Mouse (Mus musculus) embryonic facial prominence, embryonic 14.5 days (tissue): Measurements from ENCODE around the gene Susd2. TPM values are rescaled to one million over a fixed set of nuclear protein-coding genes. Genes with fewer than 3 reads are reported as not detected.

ENCODE experiments used
- polyA plus RNA-seq: library from polyadenylated mRNA; unstranded; fragments of >200 nt; fragmentation: Nextera tagmentation; extraction: Ambion mirVana; gene quantifications from 2 replicates; pipeline ENCODE4 v1.2.1, GENCODE M21; 2014

Susd2 gene
- polyA plus RNA-seq, 1 experiment from 2014 or later = 7.4 TPM

Other genes starting within 250 kb of the Susd2 start
- 0.99 and 2.2 TPM in 2 replicates for gene Upb1, start 242.9 kb downstream of the Susd2 start, polyA plus RNA-seq
- gene Snrpd3, start 126.5 kb downstream of the Susd2 start, polyA plus RNA-seq = 147 and 162 TPM in 2 replicates
- 32.9 and 35.8 TPM in 2 replicates for gene Gucd1, start 126.0 kb downstream of the Susd2 start, polyA plus RNA-seq
- 5.7 and 7.9 TPM in 2 replicates for gene Lrrc75b, start 83.7 kb downstream of the Susd2 start, polyA plus RNA-seq
- 0.39 and 1.4 TPM in 2 replicates for gene Ggt1, start 82.4 kb downstream of the Susd2 start, polyA plus RNA-seq
- gene Ggt5, start 54.7 kb downstream of the Susd2 start, polyA plus RNA-seq = 3.1 and 3.9 TPM in 2 replicates
- gene Cabin1, start 120.3 kb upstream of the Susd2 start, polyA plus RNA-seq = 23.5 and 36.0 TPM in 2 replicates
- gene Ddt, start 129.4 kb upstream of the Susd2 start, polyA plus RNA-seq = 60.7 and 65.7 TPM in 2 replicates
- 0.51 TPM in 1 of 2 replicates, not detected in the other for gene Gm20441, start 136.9 kb upstream of the Susd2 start, polyA plus RNA-seq
- 19.9 and 22.5 TPM in 2 replicates for gene Gstt3, start 137.4 kb upstream of the Susd2 start, polyA plus RNA-seq
- 16.0 and 18.4 TPM in 2 replicates for gene Gstt1, start 154.6 kb upstream of the Susd2 start, polyA plus RNA-seq
- not detected in 2 replicates for gene Gstt4, start 178.5 kb upstream of the Susd2 start, polyA plus RNA-seq
- 9.7 and 12.9 TPM in 2 replicates for gene Gstt2, start 193.4 kb upstream of the Susd2 start, polyA plus RNA-seq
- 1,291 and 1,408 TPM in 2 replicates for gene Mif, start 216.2 kb upstream of the Susd2 start, polyA plus RNA-seq
- 1.9 and 2.1 TPM in 2 replicates for gene Derl3, start 249.4 kb upstream of the Susd2 start, polyA plus RNA-seq